Mouse (Mus musculus) heart, postnatal 0 days (tissue): ENCODE measurements at regions not wholly inside any gene's neighbourhood (a gene's known extent, or its start where the extent isn't known, plus 50 kb on each side); places are given as distances from the start of the nearest gene placed in this dataset.

Source experiments
- ATAC-seq: fragments of 200-750 bp; cut with Nextera tagmentation; 2 replicates; pipeline ENCODE4 v1.8.0; 2017; ENCODE audit warnings: low read depth, moderate number of reproducible peaks, moderate library complexity; ENCODE audit not compliant: insufficient read depth
- DNase-seq: peaks from one replicate; pipeline ENCODE4 v3.0.0-alpha.2; 2016; ENCODE audit warnings: low spot score
- H3K27ac ChIP-seq: fragments of 300-500 bp; sonication (generic); 2 replicates; pipeline ENCODE4 v1.5.1; 2014; ENCODE audit warnings: low read depth, mild to moderate bottlenecking
- H3K27me3 ChIP-seq: fragments of 300-500 bp; sonication (generic); 2 replicates; pipeline ENCODE4 v1.6.1; 2014; ENCODE audit warnings: low read length, mixed read lengths; ENCODE audit not compliant: control insufficient read depth, insufficient read depth
- H3K36me3 ChIP-seq: fragments of 300-500 bp; sonication (generic); replicated peaks from 2 replicates; pipeline ENCODE4 v1.6.1; 2014; ENCODE audit warnings: low read length, mixed read lengths; ENCODE audit not compliant: control insufficient read depth, insufficient read depth
- H3K4me1 ChIP-seq: fragments of 300-500 bp; sonication (generic); 2 replicates; pipeline ENCODE4 v1.6.1; 2014; ENCODE audit warnings: antibody characterized with exemption; ENCODE audit not compliant: control insufficient read depth, insufficient read depth
- H3K4me2 ChIP-seq: fragments of 300-500 bp; sonication (generic); 2 replicates; pipeline ENCODE4 v1.6.1; 2014; ENCODE audit warnings: low read depth, mild to moderate bottlenecking, low read length, moderate library complexity
- H3K4me3 ChIP-seq: fragments of 300-500 bp; sonication (generic); 2 replicates; pipeline ENCODE4 v1.5.1; 2014; ENCODE audit warnings: low read depth, low read length
- H3K9ac ChIP-seq: fragments of 300-500 bp; sonication (generic); replicated peaks from 2 replicates; pipeline ENCODE4 v1.6.1; 2014; ENCODE audit warnings: low read depth, low read length, mixed read lengths
- H3K9me3 ChIP-seq: fragments of 300-500 bp; sonication (generic); replicated peaks from 2 replicates; pipeline ENCODE4 v1.6.1; 2016; ENCODE audit warnings: low read length; ENCODE audit not compliant: control insufficient read depth
- CTCF ChIP-seq: IDR thresholded peaks from 2 replicates; pipeline ENCODE4 v1.5.1; 2016; ENCODE audit warnings: antibody characterized with exemption, control low read depth, low read depth
- EP300 ChIP-seq: IDR thresholded peaks from 2 replicates; pipeline ENCODE4 v1.6.1; 2016; ENCODE audit warnings: antibody characterized with exemption, low read depth
- WGBS: fragments of 180-500 bp; shearing (Covaris S2); extraction: QIAGEN DNeasy Blood & Tissue Kit; methylation state at CpG from one replicate; pipeline ENCODE4 v1.1.7; 2014; 5-methylcytosine and 5-hydroxymethylcytosine counted together

DNA sequence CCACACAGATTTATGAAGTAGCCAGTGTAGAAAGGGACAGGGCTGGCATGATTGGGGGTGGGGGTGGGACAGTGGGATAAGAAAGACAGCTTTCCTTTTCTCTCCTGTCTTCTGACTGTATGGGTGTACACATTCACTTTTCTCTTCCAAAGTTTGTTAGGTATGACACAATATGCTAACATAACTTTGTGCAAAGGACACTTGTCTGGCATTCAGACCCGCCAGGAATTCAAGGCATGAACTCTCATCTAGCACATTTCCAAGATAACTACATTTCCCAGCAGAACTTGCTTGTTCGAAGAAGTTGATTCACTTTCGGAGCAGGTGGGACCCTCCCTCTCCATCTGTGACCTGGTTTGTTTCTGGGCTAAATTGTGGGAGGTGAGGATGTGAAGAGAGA lies 289.7 kb downstream of the Hlx start:
- no peak overlapping the region for H3K4me3 ChIP-seq
- H3K27me3 ChIP-seq, result no peaks in the 10 kb centered on the region
- 19% methylated on average over 3 of the region's 3 CpGs for WGBS
- no peak overlapping the region for H3K9ac ChIP-seq
- H3K4me1 ChIP-seq, result peaks cover 10% of the 10 kb centered on the region
- no peaks in the 10 kb centered on the region for H3K36me3 ChIP-seq
- H3K4me2 ChIP-seq, result no peak overlapping the region
- no peaks in the 10 kb centered on the region for H3K9me3 ChIP-seq
- TF ChIP-seq CTCF (no peak), EP300 (no peak)
- ATAC-seq, result no peak
- DNase-seq, result no peak
- no peak overlapping the region for H3K27ac ChIP-seq

DNA sequence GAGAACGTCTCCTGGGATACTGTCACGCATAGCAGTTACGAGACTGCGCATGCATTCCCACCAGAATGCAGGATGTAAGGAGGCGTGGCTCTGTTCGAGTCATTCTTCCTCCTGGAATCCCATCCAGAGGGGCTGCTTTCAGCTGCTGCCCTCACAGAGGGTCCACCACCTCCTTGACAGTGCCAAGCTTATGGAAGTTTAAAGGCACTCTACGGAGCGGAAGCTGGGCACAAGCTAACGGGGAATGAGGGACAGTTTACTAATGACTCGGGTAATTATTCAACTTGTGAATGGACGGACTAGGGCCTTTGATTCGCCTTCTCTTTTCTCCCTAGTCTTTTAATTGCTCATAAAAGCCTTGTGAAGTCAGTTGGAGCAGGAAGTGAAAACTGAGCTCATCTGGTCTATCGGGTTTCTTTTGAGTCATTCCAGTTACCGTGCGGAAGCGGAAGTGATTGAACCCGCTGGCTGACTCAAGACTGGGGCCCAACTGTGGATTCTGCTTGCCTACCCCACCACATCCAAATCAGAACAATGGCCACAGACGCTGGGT lies 291.3 kb downstream of the Hlx start:
- peak overlapping the region; percentile 54 for H3K27ac ChIP-seq
- no peaks in the 10 kb centered on the region for H3K27me3 ChIP-seq
- no peak for ATAC-seq
- 0 out of 2 replicates have a peak overlapping the region, but pooled peaks have one; percentile 4 for H3K4me3 ChIP-seq
- WGBS, result 56% methylated on average over 18 of the region's 18 CpGs
- TF ChIP-seq EP300 (no peak), CTCF (no peak)
- no peaks in the 10 kb centered on the region for H3K9me3 ChIP-seq
- no peaks in the 10 kb centered on the region for H3K36me3 ChIP-seq
- H3K9ac ChIP-seq, result no peak overlapping the region
- H3K4me1 ChIP-seq, result peaks cover 10% of the 10 kb centered on the region
- no peak for DNase-seq
- peak overlapping the region; percentile 22; the same call in 1 of the 2 replicates for H3K4me2 ChIP-seq

DNA sequence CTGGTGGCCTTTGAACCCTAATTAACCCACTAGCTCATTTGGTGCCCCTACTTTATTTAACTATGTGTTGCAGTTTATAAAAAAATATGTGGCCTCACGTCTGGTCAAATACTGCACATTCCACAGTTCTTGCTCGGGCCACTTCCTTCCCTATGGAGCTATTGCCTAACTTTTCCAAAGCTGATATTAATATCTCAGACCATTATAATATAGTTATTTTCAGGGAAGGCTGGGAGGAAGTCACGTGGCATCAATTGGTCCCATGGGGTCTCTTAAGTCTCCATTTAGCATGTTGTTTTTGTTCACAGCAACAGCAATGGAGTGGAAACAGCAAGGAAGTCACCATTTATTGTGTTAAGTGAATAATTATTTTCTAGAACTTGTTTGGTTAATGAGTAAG lies 292.9 kb downstream of the Hlx start:
- WGBS, result 37% methylated on average over 3 of the region's 3 CpGs
- ATAC-seq, result peak; percentile 49

DNA sequence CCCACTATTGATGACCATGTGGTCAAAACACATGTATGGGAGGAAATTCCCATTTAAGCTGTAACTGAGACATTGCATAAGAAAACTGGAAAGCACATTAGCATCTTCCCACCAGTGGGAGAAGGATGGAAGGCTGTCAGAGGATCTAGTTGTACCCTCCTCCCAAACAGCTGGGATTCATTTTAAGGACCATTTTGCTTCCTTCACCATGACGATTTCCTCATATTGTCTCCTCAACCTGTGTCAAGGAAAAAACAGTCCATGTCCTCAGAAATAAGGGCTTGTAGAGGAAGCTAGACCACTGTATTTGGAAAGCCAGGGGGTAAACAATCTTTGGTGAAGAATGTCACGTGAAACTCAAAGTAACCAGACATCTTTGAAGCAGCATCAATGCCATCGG lies 296.0 kb downstream of the Hlx start:
- WGBS, result 71% methylated on average over 3 of the region's 3 CpGs
- H3K9me3 ChIP-seq, result no peaks in the 10 kb centered on the region
- H3K9ac ChIP-seq, result no peak overlapping the region
- no peak for ATAC-seq
- DNase-seq, result no peak
- H3K4me1 ChIP-seq, result peaks cover 10% of the 10 kb centered on the region
- TF ChIP-seq EP300 (no peak), CTCF (no peak)
- no peaks in the 10 kb centered on the region for H3K27me3 ChIP-seq
- no peaks in the 10 kb centered on the region for H3K36me3 ChIP-seq
- no peak overlapping the region for H3K4me3 ChIP-seq
- H3K27ac ChIP-seq, result no peak overlapping the region
- H3K4me2 ChIP-seq, result no peak overlapping the region

More for the DNA sequence above, 292.9 kb downstream of the Hlx start:
- peak overlapping the region; percentile 20; the same call in 1 of the 2 replicates for H3K27ac ChIP-seq
- no peaks in the 10 kb centered on the region for H3K36me3 ChIP-seq
- H3K4me2 ChIP-seq, result no peak overlapping the region
- no peak overlapping the region for H3K4me3 ChIP-seq
- TF ChIP-seq EP300, result no peak
- TF ChIP-seq CTCF, result no peak
- H3K27me3 ChIP-seq, result no peaks in the 10 kb centered on the region
- DNase-seq, result peak; percentile 43
- no peak overlapping the region for H3K9ac ChIP-seq
- peaks cover 10% of the 10 kb centered on the region for H3K4me1 ChIP-seq
- H3K9me3 ChIP-seq, result no peaks in the 10 kb centered on the region

DNA sequence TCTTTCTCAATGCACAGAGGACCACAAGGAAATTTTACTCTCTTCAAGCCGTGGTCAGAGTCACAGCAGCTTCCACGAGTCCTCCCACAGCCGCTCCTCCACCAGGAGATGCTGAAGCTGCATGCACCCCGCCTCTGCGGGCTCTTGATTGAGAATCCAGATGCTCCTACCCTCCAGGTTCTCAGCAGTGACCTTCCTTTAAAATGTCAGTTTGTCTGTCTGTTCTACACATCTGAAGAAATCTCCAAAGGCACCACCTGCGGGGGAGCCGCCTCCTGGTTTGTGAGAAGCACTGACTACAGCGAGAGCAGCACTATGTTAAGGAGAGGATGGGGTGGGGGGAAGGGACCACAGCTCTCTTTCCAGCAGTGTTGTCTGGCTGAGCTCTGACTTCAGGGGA lies 303.8 kb downstream of the Hlx start:
- Histone ChIP-seq H3K4me1 (no peaks in the 10 kb centered on the region), H3K9me3 (no peaks in the 10 kb centered on the region), H3K4me2 (no peak overlapping the region), H3K9ac (no peak overlapping the region), H3K27ac (no peak overlapping the region), H3K27me3 (no peaks in the 10 kb centered on the region), H3K4me3 (no peak overlapping the region), H3K36me3 (no peaks in the 10 kb centered on the region)
- ATAC-seq (no peak), DNase-seq (no peak)
- 35% methylated on average over 8 of the region's 8 CpGs for WGBS
- TF ChIP-seq CTCF (no peak), EP300 (no peak)

DNA sequence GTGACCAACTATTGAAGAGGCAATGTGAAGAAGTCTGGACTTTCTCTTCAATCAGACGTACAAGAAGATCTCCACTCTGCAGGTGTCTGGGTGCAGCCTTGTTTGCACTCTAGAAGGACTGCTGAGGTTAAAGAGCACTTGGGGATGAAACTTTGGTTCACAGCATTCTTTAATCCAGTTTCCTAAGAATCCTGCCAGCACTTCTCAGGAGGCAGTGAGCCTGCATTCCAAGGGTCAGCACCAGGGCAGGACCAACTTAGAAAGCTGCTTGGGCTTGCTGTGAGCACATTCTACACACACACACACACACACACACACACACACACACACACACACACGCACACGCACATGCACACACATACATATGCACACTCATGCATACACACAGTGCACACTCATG lies 304.4 kb downstream of the Hlx start:
- Histone ChIP-seq H3K36me3 (no peaks in the 10 kb centered on the region), H3K9ac (no peak overlapping the region), H3K4me1 (no peaks in the 10 kb centered on the region), H3K27ac (no peak overlapping the region), H3K9me3 (no peaks in the 10 kb centered on the region), H3K4me2 (no peak overlapping the region), H3K4me3 (no peak overlapping the region), H3K27me3 (no peaks in the 10 kb centered on the region)
- DNase-seq (no peak), ATAC-seq (no peak)
- no peak for TF ChIP-seq CTCF
- no peak for TF ChIP-seq EP300
- 72% methylated on average over 3 of the region's 3 CpGs for WGBS
